In genomic region chr4:62207851-62208695, GRCm38 (mm10) we compare ENCODE assay signal across 8 mouse cellular contexts. TPM values are rescaled to one million over a fixed set of nuclear protein-coding genes. Genes with fewer than 3 reads are reported as not detected.
DNase-seq lines count a peak whose midpoint lies in the region; ATAC-seq and TF ChIP-seq lines count a peak whose summit lies in the region.

No protein-coding gene starts in this region.

- peak overlapping the region; percentile 79 for H3K9ac ChIP-seq in lung, embryonic 14.5 days

- no peaks in the 10 kb centered on the region for H3K27me3 ChIP-seq in Patski
- no peaks in the 10 kb centered on the region for H3K27me3 ChIP-seq in hindbrain, embryonic 10.5 days (ENCODE audit: insufficient read depth, poor library complexity, severe bottlenecking)
- H3K27me3 ChIP-seq in lung, embryonic 14.5 days (ENCODE audit: insufficient read depth, low read length), result no peaks in the 10 kb centered on the region

- H3K9me3 ChIP-seq in hindbrain, embryonic 10.5 days, result 0 out of 2 replicates have a peak, but pooled peaks cover 3% of the 10 kb centered on the region
- no peaks in the 10 kb centered on the region for H3K9me3 ChIP-seq in lung, embryonic 14.5 days (ENCODE audit: low read depth, low read length)

- peak overlapping the region; percentile 61 for H3K4me2 ChIP-seq in lung, embryonic 14.5 days

- DNase-seq in Patski (ENCODE audit: low read depth, low spot score), result peak; percentile 31
- DNase-seq in cerebellum, adult 9-11 months, result peak; percentile 90
- peak; percentile 84 to 91 for DNase-seq in frontal cortex, postnatal 10 days (ENCODE audit: low spot score in 2 of 2)
- DNase-seq in hindbrain, embryonic 10.5 days (ENCODE audit: low spot score), result peak; percentile 93
- peak; percentile 94 for DNase-seq in layer of hippocampus, adult 9-11 months
- DNase-seq in lung, embryonic 14.5 days, result peak; percentile 94
- peak; percentile 71 for DNase-seq in retina, adult 2 months (ENCODE audit: low read depth, low spot score)
- peak; percentile 87 to 88 for DNase-seq in urinary bladder, postnatal 36 days (ENCODE audit: low spot score in 2 of 2)

- in situ Hi-C loops in Patski (cut with MboI; ENCODE audit: low pct_unique_long_range_greater_than_20kb), result loop anchor here (10.0 kb wide), 1 partner anchor 67 kb away; no protein-coding TSS in a partner anchor

- H3K4me1 ChIP-seq in hindbrain, embryonic 10.5 days (replicated peaks), result peaks cover 15% of the 10 kb centered on the region
- no peaks in the 10 kb centered on the region for H3K4me1 ChIP-seq in lung, embryonic 14.5 days (ENCODE audit: insufficient read depth)

- peaks cover 29% of the 10 kb centered on the region for H3K36me3 ChIP-seq in hindbrain, embryonic 10.5 days
- peaks cover 9% of the 10 kb centered on the region for H3K36me3 ChIP-seq in lung, embryonic 14.5 days (ENCODE audit: insufficient read depth)

- under 1% methylated on average over 45 of the region's 45 CpGs for WGBS in hindbrain, embryonic 10.5 days
- WGBS in lung, embryonic 14.5 days, result under 1% methylated on average over 45 of the region's 45 CpGs

- H3K27ac ChIP-seq in hindbrain, embryonic 10.5 days, result peak overlapping the region; percentile 93
- H3K27ac ChIP-seq in lung, embryonic 14.5 days (ENCODE audit: low read depth), result peak overlapping the region; percentile 95

- POLR2A ChIA-PET in Patski (lab: Charles Lee), result no interaction called here

- ATAC-seq in Patski, result peak; percentile 93
- peak; percentile 97 for ATAC-seq in lung, embryonic 14.5 days (ENCODE audit: insufficient read depth)

- no peak for TF ChIP-seq CTCF in Patski (IDR thresholded peaks at IDR 0.05)
- no peak for TF ChIP-seq CTCF in lung, embryonic 14.5 days (IDR thresholded peaks at IDR 0.05; ENCODE audit: low read depth)

- peak overlapping the region; percentile 64 for H3K4me3 ChIP-seq in hindbrain, embryonic 10.5 days
- peak overlapping the region; percentile 64 for H3K4me3 ChIP-seq in lung, embryonic 14.5 days (ENCODE audit: low read depth, low read length)

- CTCF ChIA-PET in Patski (lab: Charles Lee), result no interaction called here

RNA-seq across cellular contexts. Expression of gene Zfp37, which starts 22.8 kb away (rescaled TPM):
- polyA plus RNA-seq in Patski (2021), result 8.0 TPM
- polyA plus RNA-seq in hindbrain, embryonic 10.5 days (2016; fragmentation: Nextera tagmentation; extraction: Ambion mirVana), result 19.9 and 20.8 TPM in 2 replicates
- polyA plus RNA-seq in lung, embryonic 14.5 days (2014; fragmentation: Nextera tagmentation; extraction: Ambion mirVana), result 12.7 and 13.3 TPM in 2 replicates

RNA-seq across cellular contexts. Expression of gene Slc31a2, which starts 54.3 kb away (rescaled TPM):
- polyA plus RNA-seq in Patski (2021), result 18.8 TPM
- polyA plus RNA-seq in hindbrain, embryonic 10.5 days (2016; fragmentation: Nextera tagmentation; extraction: Ambion mirVana), result 15.1 and 15.4 TPM in 2 replicates
- polyA plus RNA-seq in lung, embryonic 14.5 days (2014; fragmentation: Nextera tagmentation; extraction: Ambion mirVana), result 13.6 and 14.7 TPM in 2 replicates

RNA-seq across cellular contexts. Expression of gene Mup21, which starts 57.4 kb away (rescaled TPM):
- not detected for polyA plus RNA-seq in Patski (2021)
- polyA plus RNA-seq in hindbrain, embryonic 10.5 days (2016; fragmentation: Nextera tagmentation; extraction: Ambion mirVana), result not detected in 2 replicates
- polyA plus RNA-seq in lung, embryonic 14.5 days (2014; fragmentation: Nextera tagmentation; extraction: Ambion mirVana), result not detected in 2 replicates

Comparison
In these comparisons a context has a peak if more than half of its experiments do, and no peak if none do; other contexts are left out.
1. Peak in every context shown above with its lines: DNase-seq, ATAC-seq, H3K4me3 ChIP-seq and H3K27ac ChIP-seq.
2. DNase-seq: peak in every context shown above with its lines; median percentile 94 in layer of hippocampus, adult 9-11 months; 94 in lung, embryonic 14.5 days; 93 in hindbrain, embryonic 10.5 days; 90 in cerebellum, adult 9-11 months; 88 in frontal cortex, postnatal 10 days; 88 in urinary bladder, postnatal 36 days; 71 in retina, adult 2 months; 31 in Patski.